Mouse (Mus musculus): ENCODE data around the gene Npas1. TPM values are rescaled to one million over a fixed set of nuclear protein-coding genes. Genes with fewer than 3 reads are reported as not detected.

Npas1 gene
- total and polyA plus RNA-seq, 3 experiments: 0.08 to 1.3 TPM; not detected in 1

- Histone ChIP-seq H3K27me3 (ENCODE audit: control insufficient read depth in 1 of 2, insufficient read depth in 2 of 2, low read length in 2 of 2) (no peaks in the 10 kb centered on the region), H3K9ac (ENCODE audit: control insufficient read depth, low read depth, low read length, poor library complexity, severe bottlenecking) (no peak overlapping the region), H3K79me2 (ENCODE audit: control insufficient read depth, insufficient read depth, low read length, poor library complexity) (no peaks in the 10 kb centered on the region), H3K36me3 (ENCODE audit: control insufficient read depth in 1 of 2, insufficient read depth in 2 of 2, low read length in 2 of 2) (peaks cover 0 to 23% of the 10 kb centered on the region in 2 experiments; a peak in 2 of 4 replicates), H3K4me3 (ENCODE audit: control insufficient read depth in 1 of 2, insufficient read depth in 1 of 2, low read depth in 2 of 2, low read length in 2 of 2) (no peak overlapping the region), H3K27ac (ENCODE audit: control insufficient read depth, low read depth, low read length) (no peak overlapping the region), H3K9me3 (replicated peaks; ENCODE audit: insufficient read depth, low read length) (no peaks in the 10 kb centered on the region), H3K4me1 (ENCODE audit: control insufficient read depth in 1 of 2, insufficient read depth in 2 of 2, low read length in 2 of 2) (no peaks in the 10 kb centered on the region)
- DNase-seq (ENCODE audit: low read depth, low spot score): no peak
- no peak for TF ChIP-seq CHD1 (IDR thresholded peaks at IDR 0.05; ENCODE audit: low read depth, low read length)
- no peak for TF ChIP-seq KAT2A (conservative IDR thresholded peaks at IDR 0.05; ENCODE audit: low read depth, low read length)
- no peak for TF ChIP-seq GATA1 (IDR thresholded peaks at IDR 0.05; ENCODE audit: low read depth, low read length)
- TF ChIP-seq GABPA (IDR thresholded peaks at IDR 0.05; ENCODE audit: low read depth, low read length): no peak
Observed at GRCm38 (mm10) chr7:16425721-16426120, 51.8 kb downstream of the Npas1 start.

DNA sequence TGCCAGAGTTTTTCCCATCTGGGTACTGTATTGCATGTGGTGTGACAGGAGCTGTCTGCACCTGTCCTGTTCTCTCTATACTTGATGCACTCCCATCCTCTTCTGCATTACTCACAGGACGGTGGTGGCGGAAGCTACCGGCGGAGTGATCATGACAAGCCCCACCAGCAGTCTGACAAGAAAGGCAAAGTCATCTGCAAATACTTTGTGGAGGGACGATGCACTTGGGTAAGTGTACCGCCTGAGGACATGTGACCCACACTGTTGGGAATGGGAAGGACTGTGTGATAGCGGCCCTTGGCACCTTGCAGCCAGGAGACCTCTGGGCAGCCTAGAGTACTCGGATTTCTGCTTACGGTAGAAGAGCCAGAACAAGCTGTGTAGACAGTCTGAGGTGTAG, 53.8 kb downstream of the Npas1 start:
- H3K27ac ChIP-seq (ENCODE audit: control insufficient read depth, low read depth, low read length): no peak overlapping the region
- H3K9ac ChIP-seq (ENCODE audit: control insufficient read depth, low read depth, low read length, poor library complexity, severe bottlenecking): no peak overlapping the region
- DNase-seq (ENCODE audit: low read depth, low spot score): no peak
- H3K4me3 ChIP-seq (ENCODE audit: control insufficient read depth in 1 of 2, insufficient read depth in 1 of 2, low read depth in 2 of 2, low read length in 2 of 2): no peak overlapping the region
- H3K4me1 ChIP-seq (ENCODE audit: control insufficient read depth in 1 of 2, insufficient read depth in 2 of 2, low read length in 2 of 2): no peaks in the 10 kb centered on the region
- H3K9me3 ChIP-seq (replicated peaks; ENCODE audit: insufficient read depth, low read length): no peaks in the 10 kb centered on the region
- no peak for TF ChIP-seq MXI1 (IDR thresholded peaks at IDR 0.05; ENCODE audit: low read depth, low read length)
- no peak for TF ChIP-seq SIN3A (IDR thresholded peaks at IDR 0.05; ENCODE audit: low read length)
- TF ChIP-seq GATA1 (IDR thresholded peaks at IDR 0.05; ENCODE audit: low read depth, low read length): no peak
- TF ChIP-seq TCF12 (IDR thresholded peaks at IDR 0.05; ENCODE audit: low read depth, low read length): no peak
- no peak for TF ChIP-seq E2F4 (IDR thresholded peaks at IDR 0.05; ENCODE audit: borderline replicate concordance, low read depth, low read length)
- TF ChIP-seq MYC (IDR thresholded peaks at IDR 0.05; ENCODE audit: low read depth, low read length): no peak
- no peak for TF ChIP-seq TBP (IDR thresholded peaks at IDR 0.05; ENCODE audit: low read depth, low read length)
- TF ChIP-seq ZKSCAN1 (IDR thresholded peaks at IDR 0.05; ENCODE audit: low read depth, low read length): no peak
- H3K36me3 ChIP-seq (ENCODE audit: control insufficient read depth in 1 of 2, insufficient read depth in 2 of 2, low read length in 2 of 2): peaks cover 0 to 29% of the 10 kb centered on the region in 2 experiments; a peak in 2 of 4 replicates
- H3K27me3 ChIP-seq (ENCODE audit: control insufficient read depth in 1 of 2, insufficient read depth in 2 of 2, low read length in 2 of 2): no peaks in the 10 kb centered on the region
- no peaks in the 10 kb centered on the region for H3K79me2 ChIP-seq (ENCODE audit: control insufficient read depth, insufficient read depth, low read length, poor library complexity)

DNA sequence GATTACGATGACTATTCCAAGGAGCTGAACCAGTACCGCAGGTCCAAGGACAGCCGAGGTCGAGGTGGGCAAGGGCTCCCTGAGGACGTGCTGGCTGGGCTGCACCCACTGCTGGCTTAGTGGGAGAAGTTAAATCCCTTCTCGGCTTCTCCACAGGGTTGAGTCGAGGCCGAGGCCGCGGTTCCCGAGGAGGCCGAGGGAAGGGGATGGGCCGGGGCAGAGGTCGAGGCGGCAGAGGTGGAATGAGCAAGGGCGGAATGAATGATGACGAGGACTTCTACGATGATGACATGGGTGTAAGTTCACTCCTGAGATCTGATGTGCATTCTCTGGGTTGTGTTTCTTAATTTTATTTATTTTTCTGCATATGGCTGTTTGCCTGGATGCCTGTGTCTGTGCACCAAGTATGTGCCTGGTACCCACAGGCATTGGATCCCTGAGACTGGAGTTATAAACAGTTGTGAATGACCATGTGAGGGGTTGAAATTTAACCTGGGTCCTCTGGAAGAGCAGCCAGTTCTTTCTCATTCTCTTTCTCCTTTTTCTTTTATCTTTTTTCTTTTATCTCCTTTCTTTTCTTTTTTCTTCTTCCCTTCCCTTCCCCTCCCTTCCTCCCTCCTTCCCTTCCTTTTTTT, 55.2 kb downstream of the Npas1 start:
- Histone ChIP-seq H3K79me2 (ENCODE audit: control insufficient read depth, insufficient read depth, low read length, poor library complexity) (no peaks in the 10 kb centered on the region), H3K36me3 (ENCODE audit: control insufficient read depth in 1 of 2, insufficient read depth in 2 of 2, low read length in 2 of 2) (peaks cover 0 to 32% of the 10 kb centered on the region in 2 experiments; a peak in 2 of 4 replicates), H3K9ac (ENCODE audit: control insufficient read depth, low read depth, low read length, poor library complexity, severe bottlenecking) (no peak overlapping the region), H3K9me3 (replicated peaks; ENCODE audit: insufficient read depth, low read length) (no peaks in the 10 kb centered on the region), H3K27ac (ENCODE audit: control insufficient read depth, low read depth, low read length) (no peak overlapping the region), H3K4me3 (ENCODE audit: control insufficient read depth in 1 of 2, insufficient read depth in 1 of 2, low read depth in 2 of 2, low read length in 2 of 2) (no peak overlapping the region), H3K27me3 (ENCODE audit: control insufficient read depth in 1 of 2, insufficient read depth in 2 of 2, low read length in 2 of 2) (no peaks in the 10 kb centered on the region), H3K4me1 (ENCODE audit: control insufficient read depth in 1 of 2, insufficient read depth in 2 of 2, low read length in 2 of 2) (no peaks in the 10 kb centered on the region)
- no peak for DNase-seq (ENCODE audit: low read depth, low spot score)
- no peak for TF ChIP-seq ZKSCAN1 (IDR thresholded peaks at IDR 0.05; ENCODE audit: low read depth, low read length)
- no peak for TF ChIP-seq MYC (IDR thresholded peaks at IDR 0.05; ENCODE audit: low read depth, low read length)
- no peak for TF ChIP-seq POLR2AphosphoS5 (IDR thresholded peaks at IDR 0.05; ENCODE audit: borderline replicate concordance, low read depth, low read length)
- no peak for TF ChIP-seq MYB (IDR thresholded peaks at IDR 0.05; ENCODE audit: low read depth, low read length)
- TF ChIP-seq UBTF (IDR thresholded peaks at IDR 0.05; ENCODE audit: borderline replicate concordance, insufficient read depth, low read depth, low read length): no peak
- no peak for TF ChIP-seq TAL1 (IDR thresholded peaks at IDR 0.05; ENCODE audit: low read length)
- TF ChIP-seq GABPA (IDR thresholded peaks at IDR 0.05; ENCODE audit: low read depth, low read length): no peak
- no peak for TF ChIP-seq RAD21 (IDR thresholded peaks at IDR 0.05; ENCODE audit: low read depth, low read length)
- TF ChIP-seq HCFC1 (IDR thresholded peaks at IDR 0.05; ENCODE audit: low read depth, low read length): no peak
- no peak for TF ChIP-seq ZC3H11A (IDR thresholded peaks at IDR 0.05; ENCODE audit: low read depth, low read length)
- TF ChIP-seq EP300 (IDR thresholded peaks at IDR 0.05; ENCODE audit: low read depth in 1 of 2, low read length in 2 of 2): no peak
- TF ChIP-seq E2F4 (IDR thresholded peaks at IDR 0.05; ENCODE audit: borderline replicate concordance, low read depth, low read length): no peak
- no peak for TF ChIP-seq CHD1 (IDR thresholded peaks at IDR 0.05; ENCODE audit: low read depth, low read length)
- no peak for TF ChIP-seq NRF1 (IDR thresholded peaks at IDR 0.05; ENCODE audit: insufficient read depth, low read depth, low read length, poor library complexity, severe bottlenecking)
- no peak for TF ChIP-seq NELFE (IDR thresholded peaks at IDR 0.05; ENCODE audit: low read depth, low read length)
- TF ChIP-seq BHLHE40 (IDR thresholded peaks at IDR 0.05; ENCODE audit: borderline replicate concordance, low read depth, low read length): no peak
